Mouse (Mus musculus): Measurements from ENCODE around the gene 9430007A20Rik. TPM values are rescaled to one million over a fixed set of nuclear protein-coding genes. Genes with fewer than 3 reads are reported as not detected.

The 9430007A20Rik gene
- not detected for polyA plus RNA-seq (2017; shearing (Covaris generic))

DNA sequence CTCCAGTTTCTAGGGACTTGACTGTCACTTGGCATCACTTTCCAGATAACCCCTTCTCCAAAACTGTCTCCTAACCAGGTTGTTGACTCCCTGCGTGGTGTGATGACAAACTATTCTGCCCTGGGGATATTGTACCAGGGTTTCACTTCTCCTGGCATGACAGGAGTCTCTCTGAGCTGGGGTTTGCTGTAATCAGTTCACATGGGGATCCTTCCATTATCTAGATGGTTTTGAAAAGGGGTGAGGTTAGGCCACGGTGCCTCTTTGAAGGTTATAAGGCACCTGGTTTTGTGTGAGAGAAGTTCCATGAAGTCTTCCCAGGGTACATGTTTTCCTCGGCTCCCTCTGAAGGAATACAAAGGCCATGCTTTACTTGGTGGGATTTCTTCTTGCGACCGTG lies at the start of gene 9430007A20Rik:
TSS of gene 9430007A20Rik (plus strand) at position 301 of the 400 bp plus-strand sequence.

DNA sequence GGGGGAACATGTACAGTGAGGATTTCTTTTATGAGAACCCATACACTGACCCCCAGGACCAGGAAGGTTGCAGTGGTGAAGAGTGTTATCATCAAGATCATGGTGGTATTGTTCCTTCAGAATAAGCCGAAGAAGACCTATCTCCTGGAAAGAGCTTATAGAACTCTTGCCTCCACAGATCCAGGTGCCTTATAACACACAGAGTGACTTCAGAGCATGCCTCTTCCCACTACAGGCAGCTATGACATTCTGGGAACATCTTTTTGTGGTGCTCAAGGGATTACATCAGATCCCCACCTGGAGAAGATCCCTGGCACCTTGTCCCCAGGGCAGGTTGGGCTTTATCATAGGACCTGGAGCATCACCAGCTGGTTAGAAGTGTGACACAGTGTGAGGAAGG lies 45.4 kb downstream of the 9430007A20Rik start, which contains the start of gene Gm13124:
TSS of gene Gm13124 (minus strand) at position 101 of the 400 bp plus-strand sequence.

Other genes starting within 250 kb of the 9430007A20Rik start
- gene Pramel5, start 239.3 kb upstream of the 9430007A20Rik start, polyA plus RNA-seq (2017; shearing (Covaris generic)) = not detected
- gene Gm13128, start 189.6 kb upstream of the 9430007A20Rik start, polyA plus RNA-seq (2017; shearing (Covaris generic)) = not detected
- not detected for gene Gm13119, start 161.9 kb upstream of the 9430007A20Rik start, polyA plus RNA-seq (2017; shearing (Covaris generic))
- gene Pramef20, start 141.9 kb upstream of the 9430007A20Rik start, polyA plus RNA-seq (2017; shearing (Covaris generic)) = under 1 TPM in 1 of 2 experiments, not detected in 1; 0.28 TPM
- gene Pramef12, start 111.4 kb upstream of the 9430007A20Rik start, polyA plus RNA-seq (2017; shearing (Covaris generic)) = not detected
- not detected for gene 1700012P22Rik, start 81.0 kb upstream of the 9430007A20Rik start, polyA plus RNA-seq (2017; shearing (Covaris generic))
- gene Gm9944, start 66.5 kb upstream of the 9430007A20Rik start, polyA plus RNA-seq (2017; shearing (Covaris generic)) = under 1 TPM in 1 of 2 experiments, not detected in 1; 0.85 TPM
- under 1 TPM in 1 of 2 experiments, not detected in 1; 0.05 TPM for gene Aadacl3, start 56.1 kb upstream of the 9430007A20Rik start, polyA plus RNA-seq (2017; shearing (Covaris generic))
- not detected for gene Gm13124, start 45.3 kb downstream of the 9430007A20Rik start, polyA plus RNA-seq (2017; shearing (Covaris generic))
- not detected for gene Aadacl4, start 93.9 kb downstream of the 9430007A20Rik start, polyA plus RNA-seq (2017; shearing (Covaris generic))
- gene Gm436, start 166.5 kb downstream of the 9430007A20Rik start, polyA plus RNA-seq (2017; shearing (Covaris generic)) = under 1 TPM in 1 of 2 experiments, not detected in 1; 0.23 TPM
- gene Gm13178, start 201.6 kb downstream of the 9430007A20Rik start, polyA plus RNA-seq (2017; shearing (Covaris generic)) = not detected

All from activated CD4-positive, CD25-positive, alpha-beta regulatory T cell (primary cell).